Mouse (Mus musculus) hindbrain, embryonic 13.5 days (tissue): Measurements from ENCODE around the gene Zkscan5. TPM values are rescaled to one million over a fixed set of nuclear protein-coding genes. Genes with fewer than 3 reads are reported as not detected.
"Not testable (repeated sequence)": the region's sequence is repeated elsewhere in the genome, so short reads cannot be mapped to it uniquely, and the experiment has no call there.

Experiments used
- ATAC-seq: fragments of 200-750 bp; cut with Nextera tagmentation; 2 replicates; pipeline ENCODE4 v1.8.0; 2017; ENCODE audit warnings: moderate TSS enrichment; ENCODE audit not compliant: low FRiP score
- H3K27ac ChIP-seq: fragments of 300-500 bp; sonication (generic); 2 replicates; pipeline ENCODE4 v1.5.1; 2015; ENCODE audit warnings: inconsistent platforms, mild to moderate bottlenecking, moderate library complexity
- H3K27me3 ChIP-seq: fragments of 300-500 bp; sonication (generic); 2 replicates; pipeline ENCODE4 v1.6.1; 2015; ENCODE audit warnings: mild to moderate bottlenecking, inconsistent platforms
- H3K36me3 ChIP-seq: fragments of 300-500 bp; sonication (generic); 2 replicates; pipeline ENCODE4 v1.6.1; 2015; ENCODE audit warnings: mild to moderate bottlenecking, inconsistent platforms
- H3K4me1 ChIP-seq: fragments of 300-500 bp; sonication (generic); replicated peaks from 2 replicates; pipeline ENCODE4 v1.6.1; 2015; ENCODE audit warnings: inconsistent platforms
- H3K4me2 ChIP-seq: fragments of 300-500 bp; sonication (generic); 2 replicates; pipeline ENCODE4 v1.6.1; 2015; ENCODE audit warnings: inconsistent platforms, mild to moderate bottlenecking, moderate library complexity
- H3K4me3 ChIP-seq: fragments of 300-500 bp; sonication (generic); 2 replicates; pipeline ENCODE4 v1.5.1; 2015; ENCODE audit warnings: mild to moderate bottlenecking, inconsistent platforms
- H3K9ac ChIP-seq: fragments of 300-500 bp; sonication (generic); 2 replicates; pipeline ENCODE4 v1.6.1; 2015; ENCODE audit warnings: mild to moderate bottlenecking, inconsistent platforms
- H3K9me3 ChIP-seq: fragments of 300-500 bp; sonication (generic); 2 replicates; pipeline ENCODE4 v1.6.1; 2016; ENCODE audit warnings: inconsistent platforms
- WGBS: fragments of 180-500 bp; shearing (Covaris S2); methylation state at CpG from one replicate; pipeline ENCODE4 v1.1.7; 2015; 5-methylcytosine and 5-hydroxymethylcytosine counted together
- polyA plus RNA-seq: library from polyadenylated mRNA; unstranded; fragments of >200 nt; fragmentation: Nextera tagmentation; extraction: Ambion mirVana; gene quantifications from 2 replicates; pipeline ENCODE4 v1.2.1, GENCODE M21; 2015

Zkscan5 gene
- polyA plus RNA-seq, 1 experiment from 2014 or later: 14.8 TPM

DNA sequence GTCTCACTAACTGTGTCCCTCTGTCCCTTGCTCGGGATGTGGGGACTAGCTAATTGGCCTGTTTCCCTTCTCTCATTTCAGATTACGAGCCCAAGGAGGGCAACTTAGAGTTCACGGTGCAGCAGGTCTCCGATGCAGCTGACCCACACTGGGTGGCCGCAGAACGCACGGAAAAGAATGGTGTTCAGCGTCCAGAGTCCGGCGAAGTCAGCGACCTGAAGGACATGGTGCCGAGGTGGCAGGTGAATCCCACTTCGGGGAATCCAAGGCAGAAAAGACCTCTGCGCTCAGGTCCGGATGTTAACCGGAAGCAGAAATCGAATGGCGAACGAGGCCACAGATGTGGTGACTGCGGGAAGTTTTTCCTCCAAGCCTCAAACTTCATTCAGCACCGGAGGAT lies 13.8 kb downstream of the Zkscan5 start:
- H3K9me3 ChIP-seq: no peaks in the 10 kb centered on the region
- no peak overlapping the region for H3K4me3 ChIP-seq
- no peak overlapping the region for H3K4me2 ChIP-seq
- no peak for ATAC-seq
- WGBS: 97% methylated on average over 21 of the region's 21 CpGs
- no peaks in the 10 kb centered on the region for H3K4me1 ChIP-seq
- no peak overlapping the region for H3K27ac ChIP-seq
- no peak overlapping the region for H3K9ac ChIP-seq
- H3K36me3 ChIP-seq: peaks cover 70% of the 10 kb centered on the region
- no peaks in the 10 kb centered on the region for H3K27me3 ChIP-seq

DNA sequence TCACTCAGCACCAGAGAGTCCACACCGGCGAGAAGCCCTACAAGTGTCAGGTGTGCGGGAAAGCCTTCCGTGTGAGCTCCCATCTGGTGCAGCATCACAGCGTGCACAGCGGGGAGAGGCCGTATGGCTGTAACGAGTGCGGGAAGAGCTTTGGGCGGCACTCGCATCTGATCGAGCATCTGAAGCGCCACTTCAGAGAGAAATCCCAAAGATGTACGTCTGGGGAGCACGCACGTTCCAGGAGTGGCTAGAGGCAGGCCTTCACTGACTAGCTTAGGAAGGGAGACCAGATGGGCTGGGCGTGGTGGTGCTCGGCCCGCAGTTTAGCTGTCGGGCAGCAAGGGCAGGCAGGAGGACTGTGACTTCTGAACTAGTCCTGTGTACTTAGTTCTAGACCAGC lies 14.3 kb downstream of the Zkscan5 start:
- peaks cover 66% of the 10 kb centered on the region for H3K36me3 ChIP-seq
- no peak overlapping the region for H3K4me3 ChIP-seq
- H3K9ac ChIP-seq: no peak overlapping the region
- ATAC-seq: no peak
- no peaks in the 10 kb centered on the region for H3K27me3 ChIP-seq
- H3K27ac ChIP-seq: no peak overlapping the region
- no peaks in the 10 kb centered on the region for H3K4me1 ChIP-seq
- H3K9me3 ChIP-seq: no peaks in the 10 kb centered on the region
- 96% methylated on average over 20 of the region's 20 CpGs for WGBS
- H3K4me2 ChIP-seq: no peak overlapping the region

DNA sequence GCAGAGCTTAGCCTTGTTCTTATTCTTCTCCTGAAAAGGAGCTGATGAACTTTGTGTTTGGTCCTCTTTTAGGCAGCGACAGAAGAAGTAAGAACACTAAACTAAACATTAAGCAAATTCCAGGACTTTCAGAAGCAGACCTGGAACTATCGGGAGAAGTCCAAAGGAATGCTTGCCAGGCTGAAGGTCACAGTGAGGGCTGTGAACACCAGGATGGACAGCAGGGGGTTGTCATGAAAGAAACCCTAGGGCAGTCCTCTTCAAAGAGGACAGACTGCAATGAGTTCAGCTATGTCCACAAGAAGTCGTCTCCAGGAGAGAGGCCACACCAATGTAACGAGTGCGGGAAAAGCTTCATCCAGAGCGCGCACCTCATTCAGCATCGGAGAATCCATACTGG lies 15.6 kb downstream of the Zkscan5 start:
- no peak for ATAC-seq
- Histone ChIP-seq H3K4me1 (no peaks in the 10 kb centered on the region), H3K4me3 (no peak overlapping the region), H3K27me3 (no peaks in the 10 kb centered on the region), H3K9ac (no peak overlapping the region), H3K9me3 (no peaks in the 10 kb centered on the region), H3K27ac (no peak overlapping the region), H3K36me3 (peaks cover 55% of the 10 kb centered on the region), H3K4me2 (no peak overlapping the region)
- 91% methylated on average over 8 of the region's 8 CpGs for WGBS

- Histone ChIP-seq H3K27me3 (no peaks in the 10 kb centered on the region), H3K9ac (no peak overlapping the region), H3K9me3 (no peaks in the 10 kb centered on the region), H3K4me2 (no peak overlapping the region), H3K27ac (no peak overlapping the region), H3K36me3 (peaks cover 48% of the 10 kb centered on the region), H3K4me3 (no peak overlapping the region), H3K4me1 (no peaks in the 10 kb centered on the region)
- WGBS: 81% methylated on average over 5 of the region's 5 CpGs
- ATAC-seq: no peak
Measured at GRCm38 (mm10) chr5:145222840-145223239, 18.5 kb downstream of the Zkscan5 start.

GRCm38 (mm10) chr5:145223395-145223794 lies 19.0 kb downstream of the Zkscan5 start:
- Histone ChIP-seq H3K4me1 (no peaks in the 10 kb centered on the region), H3K27me3 (no peaks in the 10 kb centered on the region), H3K27ac (no peak overlapping the region), H3K9ac (no peak overlapping the region), H3K36me3 (peaks cover 43% of the 10 kb centered on the region), H3K4me3 (no peak overlapping the region), H3K9me3 (no peaks in the 10 kb centered on the region), H3K4me2 (no peak overlapping the region)
- WGBS: 83% methylated on average over 12 of the region's 12 CpGs
- ATAC-seq: no peak

DNA sequence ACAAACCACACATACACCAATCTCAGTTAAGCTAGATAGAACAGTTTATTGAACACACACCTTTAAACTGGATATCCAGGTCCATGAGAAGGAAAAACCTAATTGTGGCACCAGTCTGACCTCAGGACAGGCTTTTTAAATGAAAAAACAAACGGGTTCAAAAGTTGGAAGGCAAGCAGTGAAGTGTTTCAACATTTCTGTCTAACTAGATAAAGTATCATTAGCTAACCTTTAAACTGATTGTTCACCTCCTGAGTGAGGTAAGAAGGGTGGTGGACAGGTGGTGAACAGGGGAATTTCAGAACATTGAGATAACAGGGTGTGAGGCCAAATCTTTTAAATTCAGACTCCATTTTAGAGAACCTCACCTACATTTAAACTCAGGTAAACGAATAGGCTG lies 22.1 kb downstream of the Zkscan5 start:
- Histone ChIP-seq H3K27me3 (no peaks in the 10 kb centered on the region), H3K4me1 (peaks cover 9% of the 10 kb centered on the region), H3K4me3 (no peak overlapping the region), H3K9ac (no peak overlapping the region), H3K36me3 (peaks cover 15% of the 10 kb centered on the region), H3K9me3 (no peaks in the 10 kb centered on the region), H3K4me2 (no peak overlapping the region), H3K27ac (no peak overlapping the region)
- 69% methylated on average over 2 of the region's 2 CpGs for WGBS
- ATAC-seq: no peak

DNA sequence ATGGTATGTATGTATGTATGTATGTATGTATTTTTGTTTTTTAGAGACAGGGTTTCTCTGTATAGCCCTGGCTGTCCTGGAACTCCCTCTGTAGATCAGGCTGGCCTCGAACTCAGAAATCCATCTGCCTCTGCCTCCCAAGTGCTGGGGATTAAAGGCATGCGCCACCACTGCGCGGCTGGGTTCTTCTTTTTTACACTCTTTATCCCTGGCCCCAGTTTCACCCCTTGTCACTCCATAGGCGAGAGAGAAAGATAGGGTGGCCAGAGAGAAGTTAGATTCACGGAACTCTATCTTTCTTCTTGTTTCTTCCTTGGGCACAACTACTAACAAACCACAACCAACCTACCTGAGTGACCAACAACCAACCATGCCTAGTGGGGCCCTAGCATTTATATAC lies 24.9 kb downstream of the Zkscan5 start:
- not testable (repeated sequence) for H3K27ac ChIP-seq, H3K27me3 ChIP-seq, ATAC-seq, H3K4me3 ChIP-seq, H3K4me2 ChIP-seq, H3K9me3 ChIP-seq, H3K9ac ChIP-seq
- 76% methylated on average over 6 of the region's 6 CpGs for whole genome bisulfite sequencing
- Histone ChIP-seq H3K36me3 (peaks cover 11% of the 10 kb centered on the region), H3K4me1 (peaks cover 26% of the 10 kb centered on the region)

GRCm38 (mm10) chr5:145230641-145231040 lies 26.3 kb downstream of the Zkscan5 start:
- Histone ChIP-seq H3K9ac (peak overlapping the region; percentile 99), H3K36me3 (peaks cover 24% of the 10 kb centered on the region), H3K4me3 (peak overlapping the region; percentile 99), H3K27me3 (no peaks in the 10 kb centered on the region), H3K27ac (no peak overlapping the region), H3K9me3 (no peaks in the 10 kb centered on the region), H3K4me2 (peak overlapping the region; percentile 87), H3K4me1 (peaks cover 26% of the 10 kb centered on the region)
- no peak for ATAC-seq
- WGBS: 89% methylated on average over 4 of the region's 4 CpGs

DNA sequence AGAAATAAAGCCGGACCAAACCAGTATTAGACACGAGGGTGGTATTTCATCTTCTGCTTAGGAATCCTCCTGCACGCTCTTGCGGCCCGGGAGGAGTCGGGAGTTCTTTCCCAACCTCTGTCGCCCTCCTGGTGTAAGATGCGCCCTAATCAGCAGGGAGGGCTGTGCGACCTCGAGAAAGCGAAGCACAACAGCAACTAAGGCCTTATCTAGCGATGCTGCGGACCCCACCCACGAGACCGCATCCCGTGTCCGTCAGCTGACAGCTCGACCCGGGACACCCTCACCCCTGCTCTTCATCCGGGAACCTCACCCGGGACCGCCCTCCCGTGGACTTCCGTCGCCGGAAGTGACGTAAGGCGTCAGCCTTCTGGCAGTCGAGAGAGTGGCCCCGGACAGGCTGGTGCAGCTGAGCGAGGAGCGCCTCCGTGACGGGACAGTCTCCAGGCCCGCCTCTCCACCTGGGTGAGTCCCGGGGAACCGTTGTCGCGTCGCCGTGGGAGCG lies 27.1 kb downstream of the Zkscan5 start, which contains the start of gene Zfp655:
TSS of gene Zfp655 (plus strand) at position 349 of the 505 bp plus-strand sequence.
- H3K27ac ChIP-seq: peak within 1 kb of the TSS; percentile 94
- H3K4me3 ChIP-seq: peak within 1 kb of the TSS; percentile 99
- peaks cover 26% of the 10 kb centered on the region for H3K4me1 ChIP-seq
- peak; percentile 94 for ATAC-seq
- peak within 1 kb of the TSS; percentile 87 for H3K4me2 ChIP-seq
- H3K36me3 ChIP-seq: peaks cover 31% of the 10 kb centered on the region
- H3K9ac ChIP-seq: peak within 1 kb of the TSS; percentile 99
- H3K9me3 ChIP-seq: no peaks in the 10 kb centered on the region
- 0% methylated on average over 42 of the region's 42 CpGs for WGBS
- H3K27me3 ChIP-seq: no peaks in the 10 kb centered on the region

DNA sequence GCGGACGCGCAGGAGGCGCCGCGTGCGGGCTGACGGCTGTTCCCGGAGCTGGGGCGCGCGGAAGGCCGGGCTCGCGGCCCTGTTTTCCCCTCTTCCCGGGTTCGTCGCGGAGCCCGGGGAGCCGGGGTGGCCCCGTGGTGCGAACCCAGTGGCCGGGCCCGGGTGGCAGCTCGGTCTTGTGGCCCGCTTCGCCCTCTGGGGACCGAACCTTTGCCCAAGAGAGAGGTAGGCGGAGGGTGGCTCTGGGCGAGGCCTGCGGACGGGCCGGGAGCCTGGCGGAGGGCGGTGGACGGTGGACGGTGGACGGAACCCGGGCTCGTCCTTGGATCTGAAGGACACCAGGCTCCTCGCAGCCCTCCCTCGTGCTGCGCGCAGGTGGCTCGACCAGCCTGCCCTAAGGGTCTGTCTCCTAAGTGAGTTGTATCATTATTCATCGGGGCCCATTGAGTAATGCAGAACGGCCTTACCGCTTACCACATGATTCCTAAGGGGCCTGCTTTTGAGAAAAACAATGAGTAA lies 27.6 kb downstream of the Zkscan5 start:
- H3K9me3 ChIP-seq: no peaks in the 10 kb centered on the region
- H3K9ac ChIP-seq: peak overlapping the region; percentile 99
- peaks cover 26% of the 10 kb centered on the region for H3K4me1 ChIP-seq
- peaks cover 35% of the 10 kb centered on the region for H3K36me3 ChIP-seq
- H3K4me2 ChIP-seq: peak overlapping the region; percentile 87
- H3K27ac ChIP-seq: peak overlapping the region; percentile 94
- H3K4me3 ChIP-seq: peak overlapping the region; percentile 99
- 0% methylated on average over 44 of the region's 49 CpGs for WGBS
- H3K27me3 ChIP-seq: no peaks in the 10 kb centered on the region
- ATAC-seq: peak; percentile 80

- Histone ChIP-seq H3K9me3 (no peaks in the 10 kb centered on the region), H3K9ac (no peak overlapping the region), H3K4me1 (peaks cover 26% of the 10 kb centered on the region), H3K4me2 (no peak overlapping the region), H3K36me3 (peaks cover 56% of the 10 kb centered on the region), H3K27ac (no peak overlapping the region), H3K4me3 (no peak overlapping the region), H3K27me3 (no peaks in the 10 kb centered on the region)
- no peak for ATAC-seq
Measured at GRCm38 (mm10) chr5:145234636-145235035, 30.3 kb downstream of the Zkscan5 start.

GRCm38 (mm10) chr5:145249520-145249919 lies 45.2 kb downstream of the Zkscan5 start:
- H3K36me3 ChIP-seq: peaks cover 74% of the 10 kb centered on the region

More at GRCm38 (mm10) chr5:145249520-145249919, 45.2 kb downstream of the Zkscan5 start:
- H3K4me2 ChIP-seq: no peak overlapping the region
- H3K27ac ChIP-seq: no peak overlapping the region
- 94% methylated on average over 3 of the region's 3 CpGs for WGBS
- H3K9me3 ChIP-seq: no peaks in the 10 kb centered on the region
- H3K4me3 ChIP-seq: no peak overlapping the region
- no peak for ATAC-seq
- no peaks in the 10 kb centered on the region for H3K4me1 ChIP-seq
- no peak overlapping the region for H3K9ac ChIP-seq
- H3K27me3 ChIP-seq: no peaks in the 10 kb centered on the region
